Mouse (Mus musculus) adipose tissue, adult 10 weeks (tissue): ENCODE data around the gene Cst8. TPM values are rescaled to one million over a fixed set of nuclear protein-coding genes. Genes with fewer than 3 reads are reported as not detected.

Source experiments
- polyA plus RNA-seq: library from polyadenylated mRNA; stranded (reverse); fragments of 350-450 nt; fragmentation: Illumina TruSeq; extraction: RNeasy Lipid Tissue Mini Kit (QIAGEN cat#74804); gene quantifications from one replicate; pipeline ENCODE4 v1.2.3, GENCODE M21; 2014; ENCODE audit warnings: low read depth, low replicate concordance

Gene Cst8
- 1,348 TPM for polyA plus RNA-seq

DNA sequence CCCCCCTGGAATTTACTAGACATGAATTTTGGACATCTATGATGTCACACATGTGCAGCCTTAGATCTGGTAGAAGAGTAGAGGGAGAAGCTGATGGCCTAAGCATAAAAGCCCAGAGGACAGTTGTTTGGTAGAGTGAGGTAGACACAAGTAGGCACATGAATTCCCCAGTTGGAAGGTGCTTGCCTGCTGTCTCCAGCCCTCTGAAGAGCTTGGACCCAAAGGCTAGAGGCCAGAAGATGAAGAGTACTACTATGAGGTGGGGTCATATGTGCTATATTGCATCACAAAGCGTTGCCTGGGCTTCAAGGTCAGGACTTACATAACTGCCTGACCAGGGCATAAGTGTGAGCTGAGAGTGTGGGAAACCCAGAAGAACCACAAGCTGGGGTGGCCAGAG, at the start of gene Cst8:
Cst8 (plus strand) TSS at position 301 of the 400 bp plus-strand sequence.

DNA sequence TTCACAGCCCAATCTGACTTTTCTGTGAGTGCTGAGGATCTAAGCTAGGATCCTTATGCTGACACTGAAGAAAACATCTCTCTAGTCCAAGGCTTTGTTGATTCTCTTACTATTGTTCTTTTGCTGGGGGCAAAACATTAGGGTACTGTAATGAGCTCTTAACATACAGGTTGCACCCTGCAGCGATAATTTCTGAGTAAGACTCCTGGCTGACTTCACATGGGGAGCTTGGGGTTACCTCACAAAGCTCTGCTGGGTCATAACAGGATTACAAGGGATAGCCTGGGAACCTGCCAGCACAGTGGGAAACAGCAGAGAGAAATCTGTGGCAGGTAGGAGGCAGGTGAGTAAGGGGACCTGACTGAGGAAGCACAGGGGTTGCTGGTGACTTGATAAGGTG, 48.5 kb upstream of the Cst8 start, which contains the start of gene Cstl1:
Cstl1 (plus strand) TSS at position 301 of the 400 bp plus-strand sequence.

GRCm38 (mm10) chr2:148771397-148771796, 27.2 kb upstream of the Cst8 start, which contains the start of gene Cst11:
Cst11 (minus strand) TSS chr2:148771497.

GRCm38 (mm10) chr2:148781709-148782108, 16.9 kb upstream of the Cst8 start, which contains the start of gene 8030411F24Rik:
8030411F24Rik (plus strand) TSS chr2:148782009.

GRCm38 (mm10) chr2:148789142-148789541, 9.4 kb upstream of the Cst8 start, which contains the start of gene Cst12:
Cst12 (plus strand) TSS chr2:148789361.

GRCm38 (mm10) chr2:148819909-148820308, 21.3 kb downstream of the Cst8 start, which contains the start of gene Cst13:
Cst13 (plus strand) TSS chr2:148820081.

DNA sequence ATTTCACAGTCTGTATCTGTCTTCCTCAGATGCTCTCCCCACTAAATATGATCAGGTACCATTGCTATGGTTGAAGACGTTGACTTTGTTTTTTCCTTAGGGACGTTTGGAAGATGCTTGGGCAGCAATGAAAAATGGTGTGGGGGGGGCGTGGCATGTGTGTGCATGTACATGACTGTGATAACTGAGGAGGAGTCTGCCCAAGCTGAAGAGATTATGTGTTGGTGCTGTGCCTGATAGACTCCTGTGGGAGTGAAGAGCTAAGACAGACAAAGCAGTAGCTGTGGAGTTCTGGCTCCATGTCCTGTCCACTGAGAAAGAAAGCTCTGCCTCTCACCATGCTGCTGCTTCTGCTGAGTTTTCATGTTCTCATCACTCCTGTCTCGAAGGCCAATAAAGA, 36.3 kb downstream of the Cst8 start, which contains the start of gene Cst9:
Cst9 (plus strand) TSS at position 236 of the 400 bp plus-strand sequence.

Other genes starting within 250 kb of the Cst8 start
- 17.5 TPM for gene Nxt1, start 126.2 kb upstream of the Cst8 start, polyA plus RNA-seq
- gene Gzf1, start 117.8 kb upstream of the Cst8 start, polyA plus RNA-seq, result 27.8 TPM
- 2.4 TPM for gene Napb, start 66.3 kb upstream of the Cst8 start, polyA plus RNA-seq
- gene Cstl1, start 48.4 kb upstream of the Cst8 start, polyA plus RNA-seq, result 3.9 TPM
- 3,449 TPM for gene Cst11, start 27.3 kb upstream of the Cst8 start, polyA plus RNA-seq
- gene 8030411F24Rik, start 16.8 kb upstream of the Cst8 start, polyA plus RNA-seq, result 2.1 TPM
- 1,050 TPM for gene Cst12, start 9.4 kb upstream of the Cst8 start, polyA plus RNA-seq
- gene Cst13, start 21.3 kb downstream of the Cst8 start, polyA plus RNA-seq, result 1.9 TPM
- 6.0 TPM for gene Cst9, start 36.4 kb downstream of the Cst8 start, polyA plus RNA-seq
- gene 9230104L09Rik, start 66.3 kb downstream of the Cst8 start, polyA plus RNA-seq, result 3,447 TPM
- 1,162 TPM for gene Cst3, start 76.9 kb downstream of the Cst8 start, polyA plus RNA-seq
- gene Gm1330, start 204.5 kb downstream of the Cst8 start, polyA plus RNA-seq, result not detected
- not detected for gene Gm10750, start 218.5 kb downstream of the Cst8 start, polyA plus RNA-seq